ENCODE assay signal across 8 mouse cellular contexts in genomic region chr2:174858835-174859215, GRCm38 (mm10).
DNase-seq lines count a peak whose midpoint lies in the region; ATAC-seq lines count a peak whose summit lies in the region.

No protein-coding gene starts in this region.

- no peaks in the 10 kb centered on the region for H3K36me3 ChIP-seq in heart, embryonic 12.5 days
- no peaks in the 10 kb centered on the region for H3K36me3 ChIP-seq in hindbrain, embryonic 14.5 days (replicated peaks; ENCODE audit: control insufficient read depth, insufficient read depth)
- no peaks in the 10 kb centered on the region for H3K36me3 ChIP-seq in midbrain, embryonic 13.5 days

- H3K9ac ChIP-seq in heart, embryonic 12.5 days = peak overlapping the region; percentile 26
- H3K9ac ChIP-seq in hindbrain, embryonic 14.5 days = peak overlapping the region; percentile 26
- H3K9ac ChIP-seq in midbrain, embryonic 13.5 days (replicated peaks) = peak overlapping the region; percentile 53; the same call in 1 of the 2 replicates

- no peak for DNase-seq in heart, postnatal 36 days
- DNase-seq in embryo, embryonic 10.5 days (ENCODE audit: low spot score) = peak; percentile 87
- DNase-seq in hindbrain, embryonic 14.5 days (ENCODE audit: low spot score) = peak; percentile 39
- DNase-seq in adrenal gland, postnatal 36 days = no peak
- no peak for DNase-seq in B cell, adult 2 months
- DNase-seq in adrenal gland, postnatal 10 days = no peak

- H3K27ac ChIP-seq in heart, embryonic 12.5 days (ENCODE audit: poor library complexity, severe bottlenecking) = peak overlapping the region; percentile 10
- H3K27ac ChIP-seq in hindbrain, embryonic 14.5 days = peak overlapping the region; percentile 53
- H3K27ac ChIP-seq in midbrain, embryonic 13.5 days = peak overlapping the region; percentile 79

- intact Hi-C loops in heart, postnatal 36 days (cut with DNase I) = loop anchor here (1.0 to 5.0 kb wide), 3 partner anchors 43 to 547 kb away; partner anchors contain the start of gene Prelid3b

- no peaks in the 10 kb centered on the region for H3K9me3 ChIP-seq in heart, embryonic 12.5 days (replicated peaks)
- H3K9me3 ChIP-seq in hindbrain, embryonic 14.5 days (ENCODE audit: control insufficient read depth, low read length) = no peaks in the 10 kb centered on the region
- H3K9me3 ChIP-seq in midbrain, embryonic 13.5 days = no peaks in the 10 kb centered on the region

- peak; percentile 48; the same call in 1 of the 2 replicates for ATAC-seq in heart, embryonic 12.5 days (ENCODE audit: insufficient number of reproducible peaks, low FRiP score)
- ATAC-seq in hindbrain, embryonic 14.5 days (ENCODE audit: low FRiP score) = peak; percentile 47; the same call in 1 of the 2 replicates
- ATAC-seq in midbrain, embryonic 13.5 days = peak; percentile 69

- H3K4me2 ChIP-seq in heart, embryonic 12.5 days = peak overlapping the region; percentile 39
- H3K4me2 ChIP-seq in hindbrain, embryonic 14.5 days (replicated peaks) = no peak overlapping the region
- no peak overlapping the region for H3K4me2 ChIP-seq in midbrain, embryonic 13.5 days (replicated peaks)

- H3K27me3 ChIP-seq in heart, embryonic 12.5 days (replicated peaks) = no peaks in the 10 kb centered on the region
- H3K27me3 ChIP-seq in hindbrain, embryonic 14.5 days (ENCODE audit: control insufficient read depth, insufficient read depth, low read length) = no peaks in the 10 kb centered on the region
- H3K27me3 ChIP-seq in midbrain, embryonic 13.5 days = no peaks in the 10 kb centered on the region

- WGBS in heart, embryonic 12.5 days = 3% methylated on average over 2 of the region's 2 CpGs
- WGBS in hindbrain, embryonic 14.5 days = 3% methylated on average over 2 of the region's 2 CpGs
- 7% methylated on average over 2 of the region's 2 CpGs for WGBS in midbrain, embryonic 13.5 days

- no peak overlapping the region for H3K4me3 ChIP-seq in heart, embryonic 12.5 days
- no peak overlapping the region for H3K4me3 ChIP-seq in hindbrain, embryonic 14.5 days (replicated peaks; ENCODE audit: low read length)
- no peak overlapping the region for H3K4me3 ChIP-seq in midbrain, embryonic 13.5 days (replicated peaks)

- H3K4me1 ChIP-seq in heart, embryonic 12.5 days (replicated peaks) = peaks cover 13% of the 10 kb centered on the region
- 0 out of 2 replicates have a peak, but pooled peaks cover 5% of the 10 kb centered on the region for H3K4me1 ChIP-seq in hindbrain, embryonic 14.5 days (replicated peaks; ENCODE audit: control insufficient read depth, insufficient read depth, low read length)
- peaks cover 18% of the 10 kb centered on the region for H3K4me1 ChIP-seq in midbrain, embryonic 13.5 days (replicated peaks)

Comparison
In these comparisons a context has a peak if more than half of its experiments do, and no peak if none do; other contexts are left out.
1. H3K27ac ChIP-seq: peak in every context shown above with its lines; median percentile 79 in midbrain, embryonic 13.5 days; 53 in hindbrain, embryonic 14.5 days; 10 in heart, embryonic 12.5 days.
2. DNase-seq: peak in embryo, embryonic 10.5 days (single experiment) and hindbrain, embryonic 14.5 days (single experiment); none in heart, postnatal 36 days (0 of 2), adrenal gland, postnatal 36 days (0 of 2), B cell, adult 2 months (0 of 2) and adrenal gland, postnatal 10 days (single experiment).
3. Peak in every context shown above with its lines, with median percentiles within 50 percentile points of each other: ATAC-seq and H3K9ac ChIP-seq.